Mouse (Mus musculus): Measurements from ENCODE around the gene Cxcr2. TPM values are rescaled to one million over a fixed set of nuclear protein-coding genes. Genes with fewer than 3 reads are reported as not detected.
A peak's percentile ranks its signal among the peaks of the same experiment; 100 is the strongest.

Gene Cxcr2
- polyA plus RNA-seq, 1 experiment from 2014 or later, result 0.08 TPM

- Histone ChIP-seq H3K27ac (replicated peaks; ENCODE audit: low read depth, low read length) (no peak overlapping the region), H3K27me3 (ENCODE audit: control insufficient read depth, insufficient read depth, low read length) (no peaks in the 10 kb centered on the region), H3K36me3 (replicated peaks; ENCODE audit: control insufficient read depth, insufficient read depth, low read depth, low read length) (no peaks in the 10 kb centered on the region), H3K9ac (replicated peaks; ENCODE audit: low read length) (no peak overlapping the region), H3K4me3 (ENCODE audit: low read depth, low read length) (no peak overlapping the region), H3K4me2 (ENCODE audit: low read depth, low read length) (no peak overlapping the region), H3K4me1 (ENCODE audit: control insufficient read depth, insufficient read depth, low read length) (no peaks in the 10 kb centered on the region), H3K9me3 (replicated peaks; ENCODE audit: control insufficient read depth, low read length) (no peaks in the 10 kb centered on the region)
- ATAC-seq (replicated peaks; ENCODE audit: insufficient number of reproducible peaks, low FRiP score, low TSS enrichment, low read depth) (no peak), DNase-seq (ENCODE audit: low spot score) (no peak)
- 84% methylated on average over 3 of the region's 3 CpGs for WGBS
Measured at GRCm38 (mm10) chr1:74169721-74170120, 15.9 kb downstream of the Cxcr2 start.

DNA sequence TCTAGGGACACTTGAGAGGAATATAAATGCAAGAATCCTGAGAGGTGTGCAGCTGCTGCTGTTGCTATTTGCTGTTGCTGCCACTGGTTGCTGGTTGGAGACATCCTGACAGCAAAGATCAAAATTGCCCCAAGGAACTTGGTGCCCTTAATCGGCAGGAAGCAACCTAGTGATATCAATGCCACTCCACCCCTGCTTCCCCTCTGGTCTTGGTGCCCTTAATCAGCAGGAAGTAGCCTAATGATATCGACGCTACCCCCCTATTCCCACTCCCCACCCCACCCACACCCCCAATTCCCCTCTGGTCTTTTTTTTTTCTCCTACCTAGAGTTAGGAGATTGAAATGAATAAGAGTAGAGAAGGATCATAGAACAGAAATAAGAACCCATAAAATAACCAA is 18.9 kb downstream of the Cxcr2 start:
- no peak for DNase-seq (ENCODE audit: low spot score)
- H3K4me3 ChIP-seq (ENCODE audit: low read depth, low read length), result no peak overlapping the region
- WGBS, result 82% methylated on average over 3 of the region's 3 CpGs
- H3K36me3 ChIP-seq (replicated peaks; ENCODE audit: control insufficient read depth, insufficient read depth, low read depth, low read length), result no peaks in the 10 kb centered on the region
- ATAC-seq (replicated peaks; ENCODE audit: insufficient number of reproducible peaks, low FRiP score, low TSS enrichment, low read depth), result no peak
- no peak overlapping the region for H3K9ac ChIP-seq (replicated peaks; ENCODE audit: low read length)
- H3K4me1 ChIP-seq (ENCODE audit: control insufficient read depth, insufficient read depth, low read length), result no peaks in the 10 kb centered on the region
- no peaks in the 10 kb centered on the region for H3K9me3 ChIP-seq (replicated peaks; ENCODE audit: control insufficient read depth, low read length)
- no peak overlapping the region for H3K4me2 ChIP-seq (ENCODE audit: low read depth, low read length)
- no peak overlapping the region for H3K27ac ChIP-seq (replicated peaks; ENCODE audit: low read depth, low read length)
- H3K27me3 ChIP-seq (ENCODE audit: control insufficient read depth, insufficient read depth, low read length), result no peaks in the 10 kb centered on the region

- ATAC-seq (replicated peaks; ENCODE audit: insufficient number of reproducible peaks, low FRiP score, low TSS enrichment, low read depth), result no peak
- Histone ChIP-seq H3K4me2 (ENCODE audit: low read depth, low read length) (no peak overlapping the region), H3K9me3 (replicated peaks; ENCODE audit: control insufficient read depth, low read length) (no peaks in the 10 kb centered on the region), H3K4me1 (ENCODE audit: control insufficient read depth, insufficient read depth, low read length) (no peaks in the 10 kb centered on the region), H3K4me3 (ENCODE audit: low read depth, low read length) (no peak overlapping the region), H3K27me3 (ENCODE audit: control insufficient read depth, insufficient read depth, low read length) (no peaks in the 10 kb centered on the region), H3K9ac (replicated peaks; ENCODE audit: low read length) (no peak overlapping the region), H3K27ac (replicated peaks; ENCODE audit: low read depth, low read length) (no peak overlapping the region), H3K36me3 (replicated peaks; ENCODE audit: control insufficient read depth, insufficient read depth, low read depth, low read length) (no peaks in the 10 kb centered on the region)
- DNase-seq (ENCODE audit: low spot score), result no peak
- 77% methylated on average over 4 of the region's 4 CpGs for WGBS
Measured at GRCm38 (mm10) chr1:74175731-74176130, 21.9 kb downstream of the Cxcr2 start.

- H3K36me3 ChIP-seq (replicated peaks; ENCODE audit: control insufficient read depth, insufficient read depth, low read depth, low read length), result no peaks in the 10 kb centered on the region
- H3K9me3 ChIP-seq (replicated peaks; ENCODE audit: control insufficient read depth, low read length), result no peaks in the 10 kb centered on the region
- H3K9ac ChIP-seq (replicated peaks; ENCODE audit: low read length), result no peak overlapping the region
- H3K27me3 ChIP-seq (ENCODE audit: control insufficient read depth, insufficient read depth, low read length), result no peaks in the 10 kb centered on the region
- H3K4me2 ChIP-seq (ENCODE audit: low read depth, low read length), result no peak overlapping the region
- H3K4me3 ChIP-seq (ENCODE audit: low read depth, low read length), result no peak overlapping the region
- H3K27ac ChIP-seq (replicated peaks; ENCODE audit: low read depth, low read length), result no peak overlapping the region
- ATAC-seq (replicated peaks; ENCODE audit: insufficient number of reproducible peaks, low FRiP score, low TSS enrichment, low read depth) (no peak), DNase-seq (ENCODE audit: low spot score) (no peak)
- no peaks in the 10 kb centered on the region for H3K4me1 ChIP-seq (ENCODE audit: control insufficient read depth, insufficient read depth, low read length)
- WGBS, result 87% methylated on average over 3 of the region's 3 CpGs
Measured at GRCm38 (mm10) chr1:74178618-74179017, 24.8 kb downstream of the Cxcr2 start.

- WGBS, result 55% methylated on average over 9 of the region's 9 CpGs
- H3K4me3 ChIP-seq (ENCODE audit: low read depth, low read length), result no peak overlapping the region
- H3K9ac ChIP-seq (replicated peaks; ENCODE audit: low read length), result no peak overlapping the region
- no peaks in the 10 kb centered on the region for H3K9me3 ChIP-seq (replicated peaks; ENCODE audit: control insufficient read depth, low read length)
- no peaks in the 10 kb centered on the region for H3K36me3 ChIP-seq (replicated peaks; ENCODE audit: control insufficient read depth, insufficient read depth, low read depth, low read length)
- H3K4me2 ChIP-seq (ENCODE audit: low read depth, low read length), result no peak overlapping the region
- no peaks in the 10 kb centered on the region for H3K4me1 ChIP-seq (ENCODE audit: control insufficient read depth, insufficient read depth, low read length)
- ATAC-seq (replicated peaks; ENCODE audit: insufficient number of reproducible peaks, low FRiP score, low TSS enrichment, low read depth), result no peak
- H3K27me3 ChIP-seq (ENCODE audit: control insufficient read depth, insufficient read depth, low read length), result no peaks in the 10 kb centered on the region
- H3K27ac ChIP-seq (replicated peaks; ENCODE audit: low read depth, low read length), result no peak overlapping the region
- DNase-seq (ENCODE audit: low spot score), result peak; percentile 59
Measured at GRCm38 (mm10) chr1:74179624-74180408, 26.0 kb downstream of the Cxcr2 start.

- Histone ChIP-seq H3K4me1 (ENCODE audit: control insufficient read depth, insufficient read depth, low read length) (no peaks in the 10 kb centered on the region), H3K27me3 (ENCODE audit: control insufficient read depth, insufficient read depth, low read length) (no peaks in the 10 kb centered on the region), H3K4me2 (ENCODE audit: low read depth, low read length) (no peak overlapping the region), H3K4me3 (ENCODE audit: low read depth, low read length) (no peak overlapping the region), H3K36me3 (replicated peaks; ENCODE audit: control insufficient read depth, insufficient read depth, low read depth, low read length) (no peaks in the 10 kb centered on the region), H3K27ac (replicated peaks; ENCODE audit: low read depth, low read length) (no peak overlapping the region), H3K9me3 (replicated peaks; ENCODE audit: control insufficient read depth, low read length) (no peaks in the 10 kb centered on the region), H3K9ac (replicated peaks; ENCODE audit: low read length) (no peak overlapping the region)
- ATAC-seq (replicated peaks; ENCODE audit: insufficient number of reproducible peaks, low FRiP score, low TSS enrichment, low read depth), result no peak
- DNase-seq (ENCODE audit: low spot score), result peak; percentile 7
- WGBS, result 42% methylated on average over 2 of the region's 2 CpGs
Measured at GRCm38 (mm10) chr1:74181462-74181861, 27.7 kb downstream of the Cxcr2 start.

DNA sequence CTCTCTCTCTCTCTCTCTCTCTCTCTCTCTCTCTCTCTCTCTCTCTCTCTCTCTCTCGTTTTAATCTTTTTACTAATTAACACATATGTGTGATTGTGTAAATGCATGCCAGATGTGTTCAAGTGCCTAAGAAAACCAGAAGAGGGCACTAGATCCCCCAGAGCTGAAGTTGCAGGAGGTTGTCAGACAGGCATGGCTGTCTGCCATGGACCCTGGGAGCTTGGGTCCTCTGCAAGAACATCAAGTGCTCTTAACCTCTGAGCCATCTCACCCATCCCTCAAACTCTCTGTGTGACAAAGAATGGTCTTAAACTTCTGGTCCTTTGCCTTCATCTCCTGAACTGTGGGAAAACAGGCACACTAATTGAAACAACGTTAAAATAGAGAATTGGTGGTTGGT is 29.2 kb downstream of the Cxcr2 start:
- no peak for ATAC-seq (replicated peaks; ENCODE audit: insufficient number of reproducible peaks, low FRiP score, low TSS enrichment, low read depth)
- H3K4me3 ChIP-seq (ENCODE audit: low read depth, low read length), result no peak overlapping the region
- WGBS, result 52% methylated on average over 2 of the region's 2 CpGs
- H3K27me3 ChIP-seq (ENCODE audit: control insufficient read depth, insufficient read depth, low read length), result no peaks in the 10 kb centered on the region
- H3K27ac ChIP-seq (replicated peaks; ENCODE audit: low read depth, low read length), result no peak overlapping the region
- H3K4me1 ChIP-seq (ENCODE audit: control insufficient read depth, insufficient read depth, low read length), result no peaks in the 10 kb centered on the region
- no peaks in the 10 kb centered on the region for H3K9me3 ChIP-seq (replicated peaks; ENCODE audit: control insufficient read depth, low read length)
- no peak for DNase-seq (ENCODE audit: low spot score)
- H3K4me2 ChIP-seq (ENCODE audit: low read depth, low read length), result no peak overlapping the region
- no peaks in the 10 kb centered on the region for H3K36me3 ChIP-seq (replicated peaks; ENCODE audit: control insufficient read depth, insufficient read depth, low read depth, low read length)
- no peak overlapping the region for H3K9ac ChIP-seq (replicated peaks; ENCODE audit: low read length)

DNA sequence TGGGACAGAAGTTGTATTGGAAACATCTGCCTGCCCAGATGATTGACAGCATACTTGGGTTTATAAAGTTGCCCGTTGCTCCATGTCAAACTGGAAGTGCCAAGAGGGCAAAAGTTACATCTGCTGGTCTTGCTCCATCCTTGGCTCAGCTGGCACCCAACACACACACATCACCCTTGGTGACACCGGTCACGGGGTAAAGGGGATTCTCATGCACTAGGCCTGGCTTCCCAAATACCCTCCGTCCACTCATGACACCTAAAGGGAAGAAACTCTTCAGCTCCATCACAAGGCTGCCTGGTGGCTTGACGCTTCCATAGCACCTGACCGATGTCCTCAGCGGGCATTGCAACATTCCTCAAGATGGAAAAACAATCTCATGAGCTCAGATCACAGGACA is 36.7 kb downstream of the Cxcr2 start:
- H3K9me3 ChIP-seq (replicated peaks; ENCODE audit: control insufficient read depth, low read length), result no peaks in the 10 kb centered on the region
- no peak for ATAC-seq (replicated peaks; ENCODE audit: insufficient number of reproducible peaks, low FRiP score, low TSS enrichment, low read depth)
- H3K9ac ChIP-seq (replicated peaks; ENCODE audit: low read length), result no peak overlapping the region
- no peaks in the 10 kb centered on the region for H3K36me3 ChIP-seq (replicated peaks; ENCODE audit: control insufficient read depth, insufficient read depth, low read depth, low read length)
- DNase-seq (ENCODE audit: low spot score), result no peak
- H3K27ac ChIP-seq (replicated peaks; ENCODE audit: low read depth, low read length), result no peak overlapping the region
- H3K4me1 ChIP-seq (ENCODE audit: control insufficient read depth, insufficient read depth, low read length), result no peaks in the 10 kb centered on the region
- no peaks in the 10 kb centered on the region for H3K27me3 ChIP-seq (ENCODE audit: control insufficient read depth, insufficient read depth, low read length)
- no peak overlapping the region for H3K4me2 ChIP-seq (ENCODE audit: low read depth, low read length)
- 90% methylated on average over 7 of the region's 7 CpGs for WGBS
- H3K4me3 ChIP-seq (ENCODE audit: low read depth, low read length), result no peak overlapping the region
